Mouse (Mus musculus) spleen, adult 2 months (tissue): Measurements from ENCODE around the gene Arhgdia.

Source experiments
- CTCF ChIP-seq: fragments of 200-500 bp; IDR thresholded peaks from 2 replicates; pipeline ENCODE4 v1.5.1; 2011; ENCODE audit warnings: mild to moderate bottlenecking, inconsistent platforms; ENCODE audit not compliant: insufficient read depth, insufficient read length, insufficient replicate concordance; ENCODE audit errors: extremely low read depth
- POLR2A ChIP-seq: fragments of 200-500 bp; IDR thresholded peaks from 2 replicates; pipeline ENCODE4 v1.6.1; 2011; ENCODE audit warnings: low read depth, low read length, inconsistent platforms

GRCm38 (mm10) chr11:120609250-120609649 is 27.8 kb upstream of the Arhgdia start:
- TF ChIP-seq CTCF (no peak), POLR2A (no peak)
